Mouse (Mus musculus) kidney, postnatal 0 days (tissue): ENCODE data around the gene Hopx. TPM values are rescaled to one million over a fixed set of nuclear protein-coding genes. Genes with fewer than 3 reads are reported as not detected.

Source experiments
- ATAC-seq: fragments of 200-750 bp; cut with Nextera tagmentation; replicated peaks from 2 replicates; pipeline ENCODE4 v1.8.0; 2017; ENCODE audit warnings: low read depth, moderate number of reproducible peaks, moderate TSS enrichment, moderate library complexity; ENCODE audit not compliant: low FRiP score
- DNase-seq: peaks from one replicate; pipeline ENCODE4 v3.0.0-alpha.2; 2016; ENCODE audit warnings: low spot score
- H3K27ac ChIP-seq: fragments of 300-500 bp; sonication (generic); 2 replicates; pipeline ENCODE4 v1.5.1; 2014; ENCODE audit warnings: mild to moderate bottlenecking
- H3K27me3 ChIP-seq: fragments of 300-500 bp; sonication (generic); 2 replicates; pipeline ENCODE4 v1.6.1; 2014; ENCODE audit warnings: low read length, mixed read lengths; ENCODE audit not compliant: insufficient read depth
- H3K36me3 ChIP-seq: fragments of 300-500 bp; sonication (generic); 2 replicates; pipeline ENCODE4 v1.6.1; 2014; ENCODE audit warnings: low read length, mixed read lengths; ENCODE audit not compliant: insufficient read depth
- H3K4me1 ChIP-seq: fragments of 300-500 bp; sonication (generic); replicated peaks from 2 replicates; pipeline ENCODE4 v1.6.1; 2014; ENCODE audit warnings: antibody characterized with exemption, low read length, mixed read lengths; ENCODE audit not compliant: insufficient read depth
- H3K4me2 ChIP-seq: fragments of 300-500 bp; sonication (generic); 2 replicates; pipeline ENCODE4 v1.6.1; 2014; ENCODE audit warnings: mild to moderate bottlenecking, low read length, moderate library complexity, mixed read lengths
- H3K4me3 ChIP-seq: fragments of 300-500 bp; sonication (generic); replicated peaks from 2 replicates; pipeline ENCODE4 v1.5.1; 2014; ENCODE audit warnings: low read depth, low read length
- H3K9ac ChIP-seq: fragments of 300-500 bp; sonication (generic); 2 replicates; pipeline ENCODE4 v1.6.1; 2014; ENCODE audit warnings: low read depth, low read length
- H3K9me3 ChIP-seq: fragments of 300-500 bp; sonication (generic); replicated peaks from 2 replicates; pipeline ENCODE4 v1.6.1; 2016; ENCODE audit warnings: low read length, inconsistent platforms, mixed read lengths
- CTCF ChIP-seq: IDR thresholded peaks from 2 replicates; pipeline ENCODE4 v1.5.1; 2016; ENCODE audit warnings: antibody characterized with exemption, low read depth, mild to moderate bottlenecking, moderate library complexity
- WGBS: fragments of 180-500 bp; shearing (Covaris S2); extraction: QIAGEN DNeasy Blood & Tissue Kit; methylation state at CpG from one replicate; pipeline ENCODE4 v1.1.7; 2014; 5-methylcytosine and 5-hydroxymethylcytosine counted together
- polyA plus RNA-seq: library from polyadenylated mRNA; unstranded; fragments of >200 nt; fragmentation: Nextera tagmentation; extraction: Ambion mirVana; gene quantifications from 2 replicates; pipeline ENCODE4 v1.2.1, GENCODE M21; 2015

Gene Hopx
- polyA plus RNA-seq, 1 experiment from 2014 or later, result 3.9 TPM

DNA sequence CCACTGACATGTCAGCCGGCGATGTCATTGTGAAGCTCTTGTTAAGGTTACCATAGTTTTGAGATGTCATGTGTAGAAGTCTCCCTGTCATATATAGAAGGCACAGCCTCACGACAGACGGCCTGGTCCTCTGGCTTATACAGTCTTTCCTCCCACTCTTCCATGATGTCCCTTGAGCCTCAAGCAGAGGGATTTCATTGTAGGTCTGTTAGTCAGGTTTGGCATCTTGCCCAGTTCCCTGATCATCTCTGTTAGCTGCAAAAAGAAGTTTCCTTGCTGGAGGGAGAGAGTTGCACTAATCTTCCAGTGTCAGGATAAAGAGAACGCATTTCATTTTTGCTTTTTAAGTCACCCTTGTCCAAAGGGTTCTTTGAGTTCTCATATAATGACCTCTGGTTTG is 62.3 kb downstream of the Hopx start:
- Histone ChIP-seq H3K27ac (no peak overlapping the region), H3K4me1 (no peaks in the 10 kb centered on the region), H3K9ac (no peak overlapping the region), H3K9me3 (no peaks in the 10 kb centered on the region), H3K27me3 (no peaks in the 10 kb centered on the region), H3K4me3 (no peak overlapping the region), H3K36me3 (no peaks in the 10 kb centered on the region), H3K4me2 (no peak overlapping the region)
- DNase-seq (no peak), ATAC-seq (no peak)
- TF ChIP-seq CTCF, result no peak
- WGBS, result 88% methylated on average over 5 of the region's 5 CpGs

DNA sequence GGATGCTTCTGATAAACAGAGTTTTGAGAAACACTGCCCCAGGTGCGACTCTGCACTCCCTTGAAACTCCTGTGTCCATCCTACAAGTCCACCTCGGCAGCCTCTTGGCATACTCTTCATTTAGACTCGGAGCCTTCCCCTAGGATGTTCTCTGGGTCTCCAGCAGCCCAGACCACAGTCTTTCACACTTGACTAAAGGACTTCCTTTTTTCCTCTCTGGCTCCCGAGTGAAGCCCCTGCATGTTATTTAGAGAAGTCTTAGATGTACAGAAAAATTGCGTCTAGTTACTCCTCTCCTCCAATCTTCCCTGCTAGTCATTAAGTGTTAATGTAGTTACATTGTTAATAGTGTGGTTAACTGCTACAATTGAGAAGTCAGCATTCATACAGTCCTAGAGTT is 70.6 kb downstream of the Hopx start:
- Histone ChIP-seq H3K4me2 (no peak overlapping the region), H3K9me3 (no peaks in the 10 kb centered on the region)

DNA sequence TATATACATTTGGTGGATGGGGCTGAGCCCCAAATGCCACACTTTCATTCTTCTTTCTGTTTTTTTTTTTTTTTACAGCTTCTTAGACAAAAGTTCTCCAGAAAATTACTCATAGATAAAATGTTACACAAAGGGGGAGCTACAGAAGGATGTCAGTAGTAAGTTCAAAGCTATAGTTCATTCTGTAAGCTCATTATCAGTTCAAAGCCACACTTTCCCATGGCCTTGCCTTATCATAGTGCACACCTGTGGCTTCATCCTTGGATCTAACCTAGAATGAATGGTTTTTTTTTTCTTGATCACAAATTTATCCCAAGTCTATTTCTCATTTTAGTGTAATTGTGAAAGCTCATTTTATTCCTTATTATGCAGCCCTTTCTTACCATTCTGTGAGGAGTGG is 75.5 kb downstream of the Hopx start:
- no peaks in the 10 kb centered on the region for H3K27me3 ChIP-seq
- no peak overlapping the region for H3K9ac ChIP-seq
- DNase-seq (no peak), ATAC-seq (no peak)
- TF ChIP-seq CTCF, result no peak
- H3K27ac ChIP-seq, result no peak overlapping the region
- H3K4me2 ChIP-seq, result no peak overlapping the region
- H3K4me3 ChIP-seq, result no peak overlapping the region
- no peaks in the 10 kb centered on the region for H3K9me3 ChIP-seq
- H3K4me1 ChIP-seq, result no peaks in the 10 kb centered on the region
- H3K36me3 ChIP-seq, result no peaks in the 10 kb centered on the region

More for the DNA sequence above, 70.6 kb downstream of the Hopx start:
- no peaks in the 10 kb centered on the region for H3K27me3 ChIP-seq
- 60% methylated on average over 5 of the region's 5 CpGs for WGBS
- H3K27ac ChIP-seq, result no peak overlapping the region
- no peak for TF ChIP-seq CTCF
- H3K36me3 ChIP-seq, result no peaks in the 10 kb centered on the region
- ATAC-seq (no peak), DNase-seq (no peak)
- no peak overlapping the region for H3K9ac ChIP-seq
- no peaks in the 10 kb centered on the region for H3K4me1 ChIP-seq
- H3K4me3 ChIP-seq, result no peak overlapping the region

DNA sequence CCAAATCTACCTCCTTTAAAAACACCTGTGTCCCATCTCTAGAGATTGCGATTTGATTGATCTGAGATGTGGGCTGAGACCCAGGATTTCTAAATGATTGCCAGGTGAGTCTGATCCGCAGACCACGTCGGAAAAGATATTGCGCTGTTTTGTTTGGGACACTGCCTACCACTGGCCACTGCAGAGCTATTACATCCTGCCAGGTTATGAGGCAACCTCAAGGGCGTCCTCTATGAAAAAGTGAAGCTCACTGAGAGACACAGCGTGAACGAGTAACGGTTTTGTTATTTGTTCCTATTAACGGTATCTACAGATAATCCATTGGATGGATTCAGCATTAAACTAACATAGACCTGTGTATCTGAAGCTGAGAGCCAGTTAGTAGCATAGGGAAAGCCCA is 76.5 kb downstream of the Hopx start:
- DNase-seq (no peak), ATAC-seq (no peak)
- no peak overlapping the region for H3K4me2 ChIP-seq
- WGBS, result 86% methylated on average over 10 of the region's 10 CpGs
- no peaks in the 10 kb centered on the region for H3K36me3 ChIP-seq
- no peak overlapping the region for H3K27ac ChIP-seq
- no peak overlapping the region for H3K9ac ChIP-seq
- no peak for TF ChIP-seq CTCF
- H3K4me1 ChIP-seq, result no peaks in the 10 kb centered on the region
- H3K27me3 ChIP-seq, result no peaks in the 10 kb centered on the region
- H3K4me3 ChIP-seq, result no peak overlapping the region
- H3K9me3 ChIP-seq, result no peaks in the 10 kb centered on the region

Other genes starting within 250 kb of the Hopx start
- 10.6 and 11.0 TPM in 2 replicates for gene Aasdh, start 209.6 kb downstream of the Hopx start, polyA plus RNA-seq
- 252 and 279 TPM in 2 replicates for gene Paics, start 163.8 kb downstream of the Hopx start, polyA plus RNA-seq
- 35.9 and 37.6 TPM in 2 replicates for gene Ppat, start 163.5 kb downstream of the Hopx start, polyA plus RNA-seq
- gene Srp72, start 140.4 kb downstream of the Hopx start, polyA plus RNA-seq, result 70.0 and 79.5 TPM in 2 replicates
- gene Arl9, start 111.1 kb downstream of the Hopx start, polyA plus RNA-seq, result not detected in 2 replicates
- gene Thegl, start 99.1 kb downstream of the Hopx start, polyA plus RNA-seq, result 0.11 and 0.14 TPM in 2 replicates
- gene Spink2, start 96.3 kb upstream of the Hopx start, polyA plus RNA-seq, result 0.77 and 1.0 TPM in 2 replicates
- 32.7 and 34.1 TPM in 2 replicates for gene Rest, start 150.4 kb upstream of the Hopx start, polyA plus RNA-seq
- gene Noa1, start 195.0 kb upstream of the Hopx start, polyA plus RNA-seq, result 27.0 and 28.4 TPM in 2 replicates
- gene Polr2b, start 195.0 kb upstream of the Hopx start, polyA plus RNA-seq, result 46.1 and 49.7 TPM in 2 replicates